Mouse (Mus musculus): Measurements from ENCODE around the gene Fbxl16. TPM values are rescaled to one million over a fixed set of nuclear protein-coding genes. Genes with fewer than 3 reads are reported as not detected.

Fbxl16 gene
- polyA plus RNA-seq, 1 experiment from 2014 or later, result 37.2 TPM

GRCm38 (mm10) chr17:25860832-25861703, 52.2 kb downstream of the Fbxl16 start, which contains the start of gene Wdr90:
Gene Wdr90, minus strand, starts transcription at chr17:25861501.
- Histone ChIP-seq H3K4me2 (ENCODE audit: low read length) (peak within 1 kb of the TSS; percentile 86), H3K27me3 (ENCODE audit: control insufficient read depth, insufficient read depth, low read length) (no peaks in the 10 kb centered on the region), H3K27ac (replicated peaks; ENCODE audit: low read depth, low read length) (peak within 1 kb of the TSS; percentile 85), H3K4me3 (replicated peaks; ENCODE audit: low read depth, low read length) (peak within 1 kb of the TSS; percentile 63), H3K9me3 (ENCODE audit: control insufficient read depth, low read length) (no peaks in the 10 kb centered on the region), H3K9ac (replicated peaks; ENCODE audit: low read length) (peak within 1 kb of the TSS; percentile 83), H3K4me1 (ENCODE audit: control insufficient read depth, insufficient read depth, low read length) (peaks cover 13% of the 10 kb centered on the region), H3K36me3 (ENCODE audit: control insufficient read depth, insufficient read depth, low read length) (no peaks in the 10 kb centered on the region)
- peak; percentile 97 for DNase-seq
- 3% methylated on average over 65 of the region's 65 CpGs for WGBS
- ATAC-seq (ENCODE audit: low FRiP score, low TSS enrichment), result peak; percentile 92

- WGBS, result 10% methylated on average over 6 of the region's 6 CpGs
- H3K9me3 ChIP-seq (ENCODE audit: control insufficient read depth, low read length), result no peaks in the 10 kb centered on the region
- peak overlapping the region; percentile 63 for H3K4me3 ChIP-seq (replicated peaks; ENCODE audit: low read depth, low read length)
- peak; percentile 28 for ATAC-seq (ENCODE audit: low FRiP score, low TSS enrichment)
- H3K36me3 ChIP-seq (ENCODE audit: control insufficient read depth, insufficient read depth, low read length), result no peaks in the 10 kb centered on the region
- H3K27ac ChIP-seq (replicated peaks; ENCODE audit: low read depth, low read length), result peak overlapping the region; percentile 85
- H3K4me2 ChIP-seq (ENCODE audit: low read length), result peak overlapping the region; percentile 86
- no peaks in the 10 kb centered on the region for H3K27me3 ChIP-seq (ENCODE audit: control insufficient read depth, insufficient read depth, low read length)
- peaks cover 13% of the 10 kb centered on the region for H3K4me1 ChIP-seq (ENCODE audit: control insufficient read depth, insufficient read depth, low read length)
- DNase-seq, result no peak
- peak overlapping the region; percentile 83 for H3K9ac ChIP-seq (replicated peaks; ENCODE audit: low read length)
Measured at GRCm38 (mm10) chr17:25861704-25862612, 53.1 kb downstream of the Fbxl16 start.

GRCm38 (mm10) chr17:25863681-25864080, 54.8 kb downstream of the Fbxl16 start:
- Histone ChIP-seq H3K27ac (replicated peaks; ENCODE audit: low read depth, low read length) (no peak overlapping the region), H3K27me3 (ENCODE audit: control insufficient read depth, insufficient read depth, low read length) (no peaks in the 10 kb centered on the region), H3K4me2 (ENCODE audit: low read length) (no peak overlapping the region), H3K4me1 (ENCODE audit: control insufficient read depth, insufficient read depth, low read length) (peaks cover 18% of the 10 kb centered on the region), H3K9ac (replicated peaks; ENCODE audit: low read length) (no peak overlapping the region), H3K9me3 (ENCODE audit: control insufficient read depth, low read length) (no peaks in the 10 kb centered on the region), H3K4me3 (replicated peaks; ENCODE audit: low read depth, low read length) (no peak overlapping the region), H3K36me3 (ENCODE audit: control insufficient read depth, insufficient read depth, low read length) (no peaks in the 10 kb centered on the region)
- WGBS, result 94% methylated on average over 6 of the region's 6 CpGs
- DNase-seq (no peak), ATAC-seq (ENCODE audit: low FRiP score, low TSS enrichment) (no peak)

- 92% methylated on average over 14 of the region's 14 CpGs for WGBS
Measured at GRCm38 (mm10) chr17:25864311-25864710, 55.4 kb downstream of the Fbxl16 start.

GRCm38 (mm10) chr17:25865288-25865687, 56.4 kb downstream of the Fbxl16 start:
- 94% methylated on average over 11 of the region's 11 CpGs for WGBS
- Histone ChIP-seq H3K27me3 (ENCODE audit: control insufficient read depth, insufficient read depth, low read length) (no peaks in the 10 kb centered on the region), H3K27ac (replicated peaks; ENCODE audit: low read depth, low read length) (no peak overlapping the region), H3K4me1 (ENCODE audit: control insufficient read depth, insufficient read depth, low read length) (peaks cover 18% of the 10 kb centered on the region), H3K9me3 (ENCODE audit: control insufficient read depth, low read length) (no peaks in the 10 kb centered on the region), H3K9ac (replicated peaks; ENCODE audit: low read length) (no peak overlapping the region), H3K4me3 (replicated peaks; ENCODE audit: low read depth, low read length) (no peak overlapping the region), H3K36me3 (ENCODE audit: control insufficient read depth, insufficient read depth, low read length) (no peaks in the 10 kb centered on the region), H3K4me2 (ENCODE audit: low read length) (no peak overlapping the region)
- no peak for DNase-seq
- ATAC-seq (ENCODE audit: low FRiP score, low TSS enrichment), result no peak

More at GRCm38 (mm10) chr17:25864311-25864710, 55.4 kb downstream of the Fbxl16 start:
- no peak overlapping the region for H3K4me2 ChIP-seq (ENCODE audit: low read length)
- H3K4me3 ChIP-seq (replicated peaks; ENCODE audit: low read depth, low read length), result no peak overlapping the region
- no peaks in the 10 kb centered on the region for H3K36me3 ChIP-seq (ENCODE audit: control insufficient read depth, insufficient read depth, low read length)
- ATAC-seq (ENCODE audit: low FRiP score, low TSS enrichment), result no peak
- no peak overlapping the region for H3K27ac ChIP-seq (replicated peaks; ENCODE audit: low read depth, low read length)
- DNase-seq, result no peak
- H3K27me3 ChIP-seq (ENCODE audit: control insufficient read depth, insufficient read depth, low read length), result no peaks in the 10 kb centered on the region
- no peak overlapping the region for H3K9ac ChIP-seq (replicated peaks; ENCODE audit: low read length)
- H3K9me3 ChIP-seq (ENCODE audit: control insufficient read depth, low read length), result no peaks in the 10 kb centered on the region
- H3K4me1 ChIP-seq (ENCODE audit: control insufficient read depth, insufficient read depth, low read length), result peaks cover 18% of the 10 kb centered on the region

- WGBS, result 92% methylated on average over 3 of the region's 3 CpGs
- Histone ChIP-seq H3K27ac (replicated peaks; ENCODE audit: low read depth, low read length) (no peak overlapping the region), H3K36me3 (ENCODE audit: control insufficient read depth, insufficient read depth, low read length) (no peaks in the 10 kb centered on the region), H3K9ac (replicated peaks; ENCODE audit: low read length) (no peak overlapping the region), H3K4me3 (replicated peaks; ENCODE audit: low read depth, low read length) (no peak overlapping the region), H3K4me2 (ENCODE audit: low read length) (no peak overlapping the region), H3K27me3 (ENCODE audit: control insufficient read depth, insufficient read depth, low read length) (no peaks in the 10 kb centered on the region), H3K9me3 (ENCODE audit: control insufficient read depth, low read length) (no peaks in the 10 kb centered on the region), H3K4me1 (ENCODE audit: control insufficient read depth, insufficient read depth, low read length) (peaks cover 10% of the 10 kb centered on the region)
- DNase-seq (no peak), ATAC-seq (ENCODE audit: low FRiP score, low TSS enrichment) (no peak)
Measured at GRCm38 (mm10) chr17:25866172-25866571, 57.3 kb downstream of the Fbxl16 start.

- H3K36me3 ChIP-seq (ENCODE audit: control insufficient read depth, insufficient read depth, low read length), result no peaks in the 10 kb centered on the region
- no peaks in the 10 kb centered on the region for H3K27me3 ChIP-seq (ENCODE audit: control insufficient read depth, insufficient read depth, low read length)
- no peak overlapping the region for H3K27ac ChIP-seq (replicated peaks; ENCODE audit: low read depth, low read length)
- H3K9ac ChIP-seq (replicated peaks; ENCODE audit: low read length), result no peak overlapping the region
- H3K4me2 ChIP-seq (ENCODE audit: low read length), result peak overlapping the region; percentile 98
- no peaks in the 10 kb centered on the region for H3K9me3 ChIP-seq (ENCODE audit: control insufficient read depth, low read length)
- DNase-seq (no peak), ATAC-seq (ENCODE audit: low FRiP score, low TSS enrichment) (no peak)
- H3K4me3 ChIP-seq (replicated peaks; ENCODE audit: low read depth, low read length), result peak overlapping the region; percentile 79
- WGBS, result 17% methylated on average over 7 of the region's 7 CpGs
- peaks cover 5% of the 10 kb centered on the region; the same call in 1 of the 2 replicates for H3K4me1 ChIP-seq (ENCODE audit: control insufficient read depth, insufficient read depth, low read length)
Measured at GRCm38 (mm10) chr17:25867509-25867835, 58.6 kb downstream of the Fbxl16 start.

- peak overlapping the region; percentile 52 for H3K27ac ChIP-seq (replicated peaks; ENCODE audit: low read depth, low read length)
- H3K4me3 ChIP-seq (replicated peaks; ENCODE audit: low read depth, low read length), result peak overlapping the region; percentile 79
- H3K4me2 ChIP-seq (ENCODE audit: low read length), result peak overlapping the region; percentile 98
- peaks cover 5% of the 10 kb centered on the region; the same call in 1 of the 2 replicates for H3K4me1 ChIP-seq (ENCODE audit: control insufficient read depth, insufficient read depth, low read length)
- ATAC-seq (ENCODE audit: low FRiP score, low TSS enrichment) (peak; percentile 58), DNase-seq (peak; percentile 26)
- no peaks in the 10 kb centered on the region for H3K36me3 ChIP-seq (ENCODE audit: control insufficient read depth, insufficient read depth, low read length)
- H3K27me3 ChIP-seq (ENCODE audit: control insufficient read depth, insufficient read depth, low read length), result no peaks in the 10 kb centered on the region
- 1% methylated on average over 42 of the region's 42 CpGs for WGBS
- H3K9me3 ChIP-seq (ENCODE audit: control insufficient read depth, low read length), result no peaks in the 10 kb centered on the region
- H3K9ac ChIP-seq (replicated peaks; ENCODE audit: low read length), result peak overlapping the region; percentile 70
Measured at GRCm38 (mm10) chr17:25867836-25868600, 59.1 kb downstream of the Fbxl16 start.

Data from midbrain, embryonic 14.5 days (tissue).